Mouse (Mus musculus): ENCODE measurements around the gene Pth2.

Gene Pth2

DNA sequence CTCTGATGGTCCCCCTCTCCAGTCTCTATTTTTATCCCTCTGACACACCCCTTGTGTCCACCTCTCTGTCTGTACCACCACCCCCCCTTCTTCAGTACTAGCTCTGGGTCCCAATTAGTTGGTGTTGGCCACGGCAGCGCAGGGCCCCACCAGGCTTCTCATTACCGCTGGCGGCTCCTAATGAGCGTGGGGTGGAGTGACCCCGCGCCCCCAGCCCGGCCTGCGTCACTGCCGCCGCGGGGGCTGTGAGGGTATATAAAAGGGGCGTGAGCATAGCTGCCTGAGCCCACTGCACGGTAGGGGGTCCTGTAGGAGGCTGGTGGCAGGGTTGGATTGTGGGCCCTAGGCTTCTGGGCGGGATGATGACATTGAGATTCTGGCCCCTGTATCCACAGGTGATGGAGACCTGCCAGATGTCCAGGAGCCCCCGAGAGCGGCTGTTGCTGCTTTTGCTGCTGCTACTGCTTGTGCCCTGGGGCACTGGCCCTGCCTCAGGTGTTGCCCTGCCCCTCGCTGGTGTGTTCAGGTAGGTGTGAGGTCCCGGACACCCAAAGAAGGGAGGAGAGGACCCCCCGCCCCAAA, at the start of gene Pth2:
Gene Pth2, plus strand, starts transcription at position 100 of the 582 bp plus-strand sequence.
- H3K9me3 ChIP-seq (ENCODE audit: low read length) = no peaks in the 10 kb centered on the region
- no peak for TF ChIP-seq CTCF (conservative IDR thresholded peaks at IDR 0.05; ENCODE audit: low read length)
- no peaks in the 10 kb centered on the region for H3K36me3 ChIP-seq (ENCODE audit: insufficient read depth, low read length)
- peaks cover 41% of the 10 kb centered on the region for H3K4me1 ChIP-seq (replicated peaks; ENCODE audit: low read depth, low read length)
- H3K27me3 ChIP-seq (ENCODE audit: insufficient read depth, low read length) = peaks cover 96% of the 10 kb centered on the region
- H3K4me3 ChIP-seq (replicated peaks; ENCODE audit: low read length) = peak within 1 kb of the TSS; percentile 77

DNA sequence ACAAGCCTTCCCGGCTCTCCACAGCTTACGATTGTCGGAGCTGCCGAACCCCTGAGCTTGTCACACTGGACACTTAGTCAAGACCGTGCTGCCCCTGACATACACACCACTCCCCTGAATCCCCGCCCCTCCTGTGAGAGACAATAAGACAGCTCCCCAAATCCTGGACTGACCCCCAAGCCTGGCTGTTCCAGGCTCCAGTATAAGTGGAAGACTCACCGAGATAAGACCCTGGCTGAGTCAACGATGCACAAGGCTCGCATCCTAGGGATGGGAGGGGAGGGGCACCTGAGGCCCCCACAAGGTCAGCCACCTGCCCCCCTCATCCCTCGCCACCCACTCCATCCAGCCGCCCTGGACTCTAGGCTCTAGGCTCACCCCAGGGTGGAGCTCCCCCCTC, 48.9 kb upstream of the Pth2 start:
- TF ChIP-seq NANOG (IDR thresholded peaks at IDR 0.05; ENCODE audit: borderline replicate concordance, low read length) (no peak), POU5F1 (IDR thresholded peaks at IDR 0.05; ENCODE audit: borderline replicate concordance, low read length) (no peak), CTCF (conservative IDR thresholded peaks at IDR 0.05; ENCODE audit: low read length) (no peak)
- H3K27me3 ChIP-seq (ENCODE audit: insufficient read depth, low read length) = peaks cover 14% of the 10 kb centered on the region
- peaks cover 66% of the 10 kb centered on the region for H3K4me1 ChIP-seq (replicated peaks; ENCODE audit: low read depth, low read length)
- peak overlapping the region; percentile 57 for H3K4me3 ChIP-seq (replicated peaks; ENCODE audit: low read length)
- H3K9me3 ChIP-seq (ENCODE audit: low read length) = no peaks in the 10 kb centered on the region
- peaks cover 14% of the 10 kb centered on the region for H3K36me3 ChIP-seq (ENCODE audit: insufficient read depth, low read length)

DNA sequence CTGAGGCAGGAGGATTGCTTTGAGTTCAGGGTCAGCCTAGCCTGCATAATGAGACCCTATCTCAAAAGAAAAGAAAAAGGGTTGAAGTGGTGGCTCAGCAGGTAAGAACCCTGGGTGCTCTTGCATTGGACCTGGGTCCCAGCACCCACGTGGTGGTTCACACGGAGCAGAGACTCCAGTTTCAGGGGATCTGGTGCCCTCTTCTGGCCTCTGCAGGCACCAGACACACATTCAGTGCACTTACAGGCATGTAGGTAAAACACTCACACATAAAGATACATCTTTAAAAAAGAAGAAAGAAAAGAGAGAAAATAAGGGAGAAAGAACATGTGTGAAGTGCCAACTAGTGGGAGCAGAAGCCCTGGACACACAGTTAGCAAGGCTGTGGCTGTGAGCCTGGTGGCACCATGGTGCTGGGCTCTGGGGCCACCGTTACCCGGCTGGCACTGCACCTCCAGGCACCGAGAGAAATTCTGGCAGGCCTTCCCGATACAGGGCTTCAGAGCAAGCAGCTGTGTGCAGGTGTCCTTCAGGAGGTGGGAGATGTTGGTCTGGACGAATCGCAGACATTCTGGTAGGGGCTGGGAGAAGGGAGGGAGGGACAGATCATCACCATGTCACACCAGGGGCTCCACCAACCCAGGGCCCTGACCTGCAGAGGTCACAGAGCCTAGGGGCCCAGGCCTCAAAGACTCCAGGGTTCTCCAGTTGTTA, 47.2 kb upstream of the Pth2 start:
- Histone ChIP-seq H3K4me1 (replicated peaks; ENCODE audit: low read depth, low read length) (peaks cover 72% of the 10 kb centered on the region), H3K9me3 (ENCODE audit: low read length) (no peaks in the 10 kb centered on the region), H3K27me3 (ENCODE audit: insufficient read depth, low read length) (peaks cover 23% of the 10 kb centered on the region), H3K4me3 (replicated peaks; ENCODE audit: low read length) (peak overlapping the region; percentile 32; the same call in 1 of the 2 replicates), H3K36me3 (ENCODE audit: insufficient read depth, low read length) (no peaks in the 10 kb centered on the region)
- TF ChIP-seq CTCF (conservative IDR thresholded peaks at IDR 0.05; ENCODE audit: low read length) = peak; percentile 41
- TF ChIP-seq NANOG (IDR thresholded peaks at IDR 0.05; ENCODE audit: borderline replicate concordance, low read length) = no peak
- TF ChIP-seq POU5F1 (IDR thresholded peaks at IDR 0.05; ENCODE audit: borderline replicate concordance, low read length) = no peak

DNA sequence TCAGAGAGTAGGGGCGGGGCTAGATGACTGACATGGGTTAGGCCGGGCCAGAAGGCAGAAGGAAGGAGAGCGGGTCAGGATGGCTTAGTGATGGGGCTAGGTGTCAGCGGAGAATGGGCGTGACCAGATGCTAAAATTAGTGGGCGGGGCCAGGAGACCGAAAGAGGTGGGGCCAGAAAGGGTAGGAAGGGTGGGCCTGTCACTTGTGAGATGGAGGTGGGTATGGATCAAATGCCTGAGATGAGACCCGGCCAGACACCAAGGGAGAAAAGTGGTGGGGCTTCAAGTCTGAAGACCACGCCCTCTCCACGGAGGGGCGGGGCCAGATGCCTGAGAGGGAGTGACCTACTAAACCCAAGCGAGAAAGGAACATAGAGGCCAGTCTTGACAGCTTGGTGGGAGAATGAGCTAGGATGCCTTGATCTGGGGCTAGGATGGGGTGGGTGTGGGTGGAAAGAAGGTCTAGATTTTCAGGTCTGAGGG, 46.2 kb upstream of the Pth2 start:
- no peak for TF ChIP-seq NANOG (IDR thresholded peaks at IDR 0.05; ENCODE audit: borderline replicate concordance, low read length)
- no peak for TF ChIP-seq CTCF (conservative IDR thresholded peaks at IDR 0.05; ENCODE audit: low read length)
- no peak for TF ChIP-seq POU5F1 (IDR thresholded peaks at IDR 0.05; ENCODE audit: borderline replicate concordance, low read length)
- Histone ChIP-seq H3K4me1 (replicated peaks; ENCODE audit: low read depth, low read length) (peaks cover 73% of the 10 kb centered on the region), H3K36me3 (ENCODE audit: insufficient read depth, low read length) (no peaks in the 10 kb centered on the region), H3K9me3 (ENCODE audit: low read length) (no peaks in the 10 kb centered on the region), H3K27me3 (ENCODE audit: insufficient read depth, low read length) (peaks cover 23% of the 10 kb centered on the region), H3K4me3 (replicated peaks; ENCODE audit: low read length) (peak overlapping the region; percentile 32; the same call in 1 of the 2 replicates)

DNA sequence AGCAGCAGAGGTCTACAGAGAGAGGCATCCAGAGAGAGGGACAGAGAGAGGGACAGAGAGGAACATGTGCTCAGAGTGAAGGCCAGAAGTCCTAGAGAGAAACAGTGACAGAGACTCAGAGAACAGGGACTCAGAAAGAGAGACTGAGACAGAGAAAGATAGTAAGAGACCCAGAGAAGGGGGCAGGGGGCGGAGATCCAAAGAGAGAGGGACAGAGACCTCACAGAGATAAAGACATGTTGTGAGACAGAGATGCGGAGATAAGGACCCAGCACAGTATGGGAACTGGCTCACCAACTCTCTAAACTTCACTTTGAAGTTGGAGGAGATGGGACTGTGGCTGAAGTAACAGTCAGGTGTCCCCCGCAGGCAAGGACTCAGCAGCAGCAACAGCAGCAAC, 45.4 kb upstream of the Pth2 start:
- H3K4me1 ChIP-seq (replicated peaks; ENCODE audit: low read depth, low read length) = peaks cover 69% of the 10 kb centered on the region
- peaks cover 23% of the 10 kb centered on the region for H3K27me3 ChIP-seq (ENCODE audit: insufficient read depth, low read length)
- H3K9me3 ChIP-seq (ENCODE audit: low read length) = no peaks in the 10 kb centered on the region
- peaks cover 2% of the 10 kb centered on the region for H3K36me3 ChIP-seq (ENCODE audit: insufficient read depth, low read length)
- no peak for TF ChIP-seq CTCF (conservative IDR thresholded peaks at IDR 0.05; ENCODE audit: low read length)
- TF ChIP-seq NANOG (IDR thresholded peaks at IDR 0.05; ENCODE audit: borderline replicate concordance, low read length) = no peak
- TF ChIP-seq POU5F1 (IDR thresholded peaks at IDR 0.05; ENCODE audit: borderline replicate concordance, low read length) = no peak
- H3K4me3 ChIP-seq (replicated peaks; ENCODE audit: low read length) = no peak overlapping the region

DNA sequence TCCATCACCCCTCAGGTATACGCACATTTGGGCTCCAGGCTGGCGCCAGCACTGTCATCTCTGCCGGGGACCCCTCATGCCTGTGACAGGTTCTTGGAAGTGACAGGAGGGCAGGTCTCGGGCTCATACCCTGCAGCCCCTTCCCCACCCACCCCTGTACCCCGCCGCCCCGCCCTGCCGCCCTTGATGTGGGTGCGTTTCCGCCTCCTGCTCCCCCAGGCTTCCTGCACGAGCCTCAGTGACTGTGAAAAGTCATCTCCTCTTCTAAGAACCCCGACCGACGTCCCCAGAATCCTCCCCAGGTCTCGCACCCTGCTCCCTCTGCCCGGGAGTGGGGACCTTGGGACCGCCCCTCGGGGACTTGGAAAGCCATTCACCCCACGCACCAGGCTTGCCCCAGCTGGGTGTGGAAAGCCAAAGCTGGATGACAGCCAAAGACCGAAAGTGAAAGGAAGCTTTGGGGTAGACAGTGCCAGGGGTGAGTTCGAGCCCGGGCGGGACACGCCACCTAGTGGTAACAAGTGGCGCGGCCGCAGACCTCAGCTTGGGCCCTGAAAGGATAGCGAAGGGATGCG, 44.7 kb upstream of the Pth2 start, which contains the start of the genes Gm45713 and Flt3l:
Gene Gm45713, minus strand, starts transcription at position 239 of the 575 bp plus-strand sequence.
Gene Flt3l, minus strand, starts transcription at position 440 of the 575 bp plus-strand sequence.
- Histone ChIP-seq H3K36me3 (ENCODE audit: insufficient read depth, low read length) (peaks cover 8% of the 10 kb centered on the region), H3K4me1 (replicated peaks; ENCODE audit: low read depth, low read length) (peaks cover 61% of the 10 kb centered on the region), H3K27me3 (ENCODE audit: insufficient read depth, low read length) (peaks cover 23% of the 10 kb centered on the region), H3K4me3 (replicated peaks; ENCODE audit: low read length) (peak within 1 kb of the TSS; percentile 66), H3K9me3 (ENCODE audit: low read length) (no peaks in the 10 kb centered on the region)
- peak; percentile 89 for TF ChIP-seq CTCF (conservative IDR thresholded peaks at IDR 0.05; ENCODE audit: low read length)
- no peak for TF ChIP-seq NANOG (IDR thresholded peaks at IDR 0.05; ENCODE audit: borderline replicate concordance, low read length)

DNA sequence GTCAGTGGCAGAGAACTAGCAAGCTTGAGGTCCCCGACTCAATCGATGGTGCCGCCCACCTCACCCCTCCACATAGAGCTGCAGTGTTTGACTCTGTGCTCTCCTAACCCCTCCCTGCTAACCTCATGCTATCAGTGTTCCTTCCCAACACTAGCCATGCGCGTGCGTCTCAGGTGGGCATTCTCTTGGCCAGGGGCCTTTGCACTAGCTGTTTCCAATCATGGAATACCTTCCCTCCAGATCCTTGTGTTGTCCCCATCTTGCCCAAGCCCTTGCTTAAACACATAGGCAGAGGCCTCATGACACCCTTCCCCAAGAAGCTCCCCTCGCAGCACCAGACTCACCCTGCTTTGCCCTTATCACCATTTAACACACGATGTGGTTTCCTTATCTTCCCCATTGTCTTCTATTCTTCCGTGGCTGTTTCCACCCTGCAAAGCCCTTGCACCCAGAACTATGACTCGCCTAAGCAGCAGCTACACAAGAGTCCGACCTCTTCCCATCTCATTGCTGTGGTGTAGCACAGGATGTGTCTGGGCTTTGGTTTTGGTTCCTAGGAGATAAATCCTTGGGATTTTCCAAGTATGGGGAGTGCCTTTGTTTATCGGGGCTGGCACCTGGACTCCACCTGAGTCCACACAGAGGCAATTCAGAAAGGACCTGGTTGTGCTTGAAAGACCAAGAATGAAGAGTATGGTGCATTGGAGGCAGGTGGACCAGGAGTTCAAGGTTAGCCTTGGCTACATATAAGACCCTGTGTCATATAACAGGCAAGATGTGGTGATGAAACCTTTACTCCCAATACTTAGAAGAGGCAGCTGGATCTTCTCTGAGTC, 43.4 kb upstream of the Pth2 start:
- Histone ChIP-seq H3K4me1 (replicated peaks; ENCODE audit: low read depth, low read length) (peaks cover 48% of the 10 kb centered on the region), H3K27me3 (ENCODE audit: insufficient read depth, low read length) (peaks cover 23% of the 10 kb centered on the region), H3K36me3 (ENCODE audit: insufficient read depth, low read length) (peaks cover 21% of the 10 kb centered on the region), H3K4me3 (replicated peaks; ENCODE audit: low read length) (no peak overlapping the region), H3K9me3 (ENCODE audit: low read length) (no peaks in the 10 kb centered on the region)
- TF ChIP-seq CTCF (conservative IDR thresholded peaks at IDR 0.05; ENCODE audit: low read length) (no peak), NANOG (IDR thresholded peaks at IDR 0.05; ENCODE audit: borderline replicate concordance, low read length) (no peak), POU5F1 (IDR thresholded peaks at IDR 0.05; ENCODE audit: borderline replicate concordance, low read length) (no peak)

DNA sequence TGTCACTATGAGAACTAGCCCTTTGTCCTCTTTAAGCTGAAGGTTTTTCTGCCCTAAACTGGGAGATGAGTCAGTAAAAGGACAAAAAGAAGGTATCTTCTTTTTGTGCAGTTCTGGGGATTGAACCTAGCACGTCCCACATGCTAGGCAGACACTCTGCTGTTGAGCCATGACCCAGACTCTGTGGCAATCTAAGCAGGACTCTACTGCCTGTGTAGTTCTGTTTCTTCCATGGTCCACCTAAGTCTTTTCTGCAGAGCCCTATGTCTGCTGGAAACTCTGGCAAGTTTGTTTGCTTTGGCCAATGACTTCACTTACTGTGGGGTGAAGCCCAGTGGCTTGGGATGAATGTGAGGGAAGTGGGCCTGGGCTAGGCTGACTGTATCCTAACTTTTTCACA, 42.4 kb upstream of the Pth2 start:
- H3K9me3 ChIP-seq (ENCODE audit: low read length) = no peaks in the 10 kb centered on the region

More for the DNA sequence above, 42.4 kb upstream of the Pth2 start:
- Histone ChIP-seq H3K36me3 (ENCODE audit: insufficient read depth, low read length) (peaks cover 31% of the 10 kb centered on the region), H3K27me3 (ENCODE audit: insufficient read depth, low read length) (peaks cover 23% of the 10 kb centered on the region), H3K4me3 (replicated peaks; ENCODE audit: low read length) (no peak overlapping the region), H3K4me1 (replicated peaks; ENCODE audit: low read depth, low read length) (peaks cover 41% of the 10 kb centered on the region)
- no peak for TF ChIP-seq POU5F1 (IDR thresholded peaks at IDR 0.05; ENCODE audit: borderline replicate concordance, low read length)
- no peak for TF ChIP-seq CTCF (conservative IDR thresholded peaks at IDR 0.05; ENCODE audit: low read length)
- no peak for TF ChIP-seq NANOG (IDR thresholded peaks at IDR 0.05; ENCODE audit: borderline replicate concordance, low read length)
